Mouse (Mus musculus) liver, adult 2 months (tissue): ENCODE results near the gene Robo1. TPM values are rescaled to one million over a fixed set of nuclear protein-coding genes. Genes with fewer than 3 reads are reported as not detected.

ENCODE experiments used
- DNase-seq: peaks from one replicate; pipeline ENCODE4 v3.0.0-alpha.2; 2011; ENCODE audit warnings: low read depth, low spot score; ENCODE audit errors: extremely low read depth
- H3K27ac ChIP-seq: fragments of 200-500 bp; replicated peaks from 2 replicates; pipeline ENCODE4 v1.5.1; 2012; ENCODE audit warnings: low read depth, mild to moderate bottlenecking, control low read depth, inconsistent platforms, low read length; ENCODE audit not compliant: insufficient read depth
- H3K27me3 ChIP-seq: fragments of 200-500 bp; 2 replicates; pipeline ENCODE4 v1.6.1; 2012; ENCODE audit warnings: mild to moderate bottlenecking, moderate library complexity, low read length, inconsistent platforms; ENCODE audit not compliant: control insufficient read depth, insufficient read depth
- H3K36me3 ChIP-seq: fragments of 200-500 bp; 2 replicates; pipeline ENCODE4 v1.6.1; 2012; ENCODE audit warnings: low read length, inconsistent platforms; ENCODE audit not compliant: control insufficient read depth, insufficient read depth
- H3K4me1 ChIP-seq: fragments of 200-500 bp; 2 replicates; pipeline ENCODE4 v1.6.1; 2011; ENCODE audit warnings: low read length; ENCODE audit not compliant: control insufficient read depth, insufficient read depth
- H3K4me3 ChIP-seq: fragments of 200-500 bp; 2 replicates; pipeline ENCODE4 v1.5.1; 2011; ENCODE audit warnings: low read depth, mild to moderate bottlenecking, control low read depth, low read length, moderate library complexity; ENCODE audit not compliant: insufficient read depth
- H3K79me2 ChIP-seq: fragments of 200-500 bp; 2 replicates; pipeline ENCODE4 v1.6.1; 2012; ENCODE audit warnings: inconsistent platforms, mild to moderate bottlenecking, low read length, moderate library complexity; ENCODE audit not compliant: control insufficient read depth, insufficient read depth
- H3K9ac ChIP-seq: fragments of 200-500 bp; 2 replicates; pipeline ENCODE4 v1.6.1; 2012; ENCODE audit warnings: low read depth, mild to moderate bottlenecking, control low read depth, inconsistent platforms, low read length
- CTCF ChIP-seq: fragments of 200-500 bp; IDR thresholded peaks from 2 replicates; pipeline ENCODE4 v1.5.1; 2011; ENCODE audit warnings: low read depth, low read length, control low read depth
- POLR2A ChIP-seq: fragments of 200-500 bp; IDR thresholded peaks from 2 replicates; pipeline ENCODE4 v1.6.1; 2011; ENCODE audit warnings: low read length, control low read depth; ENCODE audit not compliant: insufficient read depth; ENCODE audit errors: extremely low read depth
- WGBS: fragments of 180-500 bp; shearing (Covaris S2); methylation state at CpG from one replicate; pipeline ENCODE4 v1.1.7; 2018; 5-methylcytosine and 5-hydroxymethylcytosine counted together
- polyA plus RNA-seq: library from polyadenylated mRNA; depleted of rRNA; stranded (reverse); fragments of >200 nt; gene quantifications from 2 replicates; pipeline ENCODE4 v1.2.3, GENCODE M21; 2012
- total RNA-seq: library from RNA; depleted of rRNA; stranded (reverse); fragments of >200 nt; gene quantifications from 2 replicates; pipeline ENCODE4 v1.2.3, GENCODE M21; 2014

Gene Robo1
- total and polyA plus RNA-seq, 2 experiments, result 4.5 to 6.4 TPM

DNA sequence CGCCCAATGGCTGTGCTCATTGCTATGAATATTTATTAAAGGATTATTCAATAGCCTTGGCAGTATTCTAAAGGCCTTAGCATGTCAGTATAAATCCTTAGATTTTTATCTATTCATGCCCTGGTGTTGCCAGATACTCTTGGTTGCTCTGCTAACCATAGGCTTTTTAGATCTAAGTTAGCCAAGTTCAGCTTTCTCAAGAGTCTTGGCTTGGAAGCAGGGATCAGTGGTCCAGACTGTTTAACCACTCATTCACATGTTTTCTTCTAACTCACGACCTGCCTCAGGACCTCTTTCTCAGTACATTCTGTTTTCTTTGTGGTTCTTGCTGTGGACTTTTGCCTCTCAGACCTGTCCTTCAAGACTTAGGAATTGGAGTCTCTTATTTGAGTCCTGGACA is 400.4 kb downstream of the Robo1 start:
- no peaks in the 10 kb centered on the region for H3K27me3 ChIP-seq
- no peak overlapping the region for H3K9ac ChIP-seq
- no peak overlapping the region for H3K27ac ChIP-seq
- no peaks in the 10 kb centered on the region for H3K36me3 ChIP-seq
- H3K4me3 ChIP-seq, result no peak overlapping the region
- DNase-seq, result no peak
- H3K79me2 ChIP-seq, result no peaks in the 10 kb centered on the region; the same call in 1 of the 2 replicates
- TF ChIP-seq POLR2A, result no peak
- TF ChIP-seq CTCF, result no peak
- 88% methylated on average over 2 of the region's 2 CpGs for WGBS
- H3K4me1 ChIP-seq, result no peaks in the 10 kb centered on the region

DNA sequence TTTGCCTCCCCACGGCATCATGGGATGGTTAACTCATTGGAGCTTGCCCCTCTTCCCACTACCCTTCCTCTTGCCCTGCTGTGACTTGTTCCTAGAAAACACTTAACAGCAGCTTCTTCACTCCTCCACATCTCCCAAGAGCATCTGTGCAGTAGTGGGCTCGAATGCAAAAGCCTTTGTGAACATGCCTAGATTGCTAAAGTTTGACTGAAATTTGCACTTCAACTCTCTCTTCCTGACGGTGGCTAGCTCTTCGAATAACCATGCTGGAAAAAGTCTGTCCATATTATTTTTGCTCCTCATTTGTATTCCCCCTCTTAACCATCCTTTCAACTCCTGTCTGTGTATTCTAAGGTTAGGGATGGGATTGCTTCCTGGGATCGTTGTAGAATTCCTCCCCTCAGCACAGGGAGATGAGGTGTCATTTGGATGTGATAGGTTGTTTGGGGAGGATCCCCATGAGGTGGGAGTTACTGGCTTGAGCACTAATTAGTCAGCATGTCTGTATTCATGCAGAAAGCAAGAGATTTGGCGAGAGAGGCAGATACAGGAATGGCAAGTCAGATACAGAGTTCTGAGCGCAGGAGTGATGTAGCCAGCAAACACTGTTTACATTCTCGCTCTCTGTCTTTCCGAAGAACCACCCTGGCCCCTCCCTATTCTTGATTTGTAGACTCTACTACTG is 409.2 kb downstream of the Robo1 start:
- H3K9ac ChIP-seq, result no peak overlapping the region
- H3K4me3 ChIP-seq, result no peak overlapping the region
- H3K27ac ChIP-seq, result no peak overlapping the region
- 78% methylated on average over 9 of the region's 9 CpGs for WGBS
- no peak for TF ChIP-seq POLR2A
- TF ChIP-seq CTCF, result no peak
- no peaks in the 10 kb centered on the region for H3K36me3 ChIP-seq
- H3K4me1 ChIP-seq, result peaks cover 2% of the 10 kb centered on the region; the same call in 1 of the 2 replicates
- H3K27me3 ChIP-seq, result no peaks in the 10 kb centered on the region
- H3K79me2 ChIP-seq, result peaks cover 2% of the 10 kb centered on the region; the same call in 1 of the 2 replicates
- DNase-seq, result no peak

DNA sequence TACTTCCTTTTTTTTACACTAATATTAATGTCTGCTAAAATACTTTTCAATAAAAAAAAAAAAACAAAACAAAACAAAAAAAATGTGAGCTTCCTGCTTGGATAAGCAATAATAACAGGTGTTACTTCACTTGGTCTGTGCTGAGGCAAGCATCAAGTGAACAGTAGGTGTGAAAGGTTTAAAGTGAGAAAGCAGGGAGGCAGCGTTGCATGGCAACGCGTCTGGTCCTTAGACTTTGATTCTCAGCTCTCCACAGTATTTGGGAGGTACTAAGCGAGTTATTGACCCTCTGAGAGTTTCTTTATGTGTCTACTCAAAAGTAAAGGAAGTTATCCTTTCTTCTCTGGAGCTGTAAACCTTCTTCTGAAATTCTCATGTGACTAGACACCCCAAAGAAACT is 411.0 kb downstream of the Robo1 start:
- Histone ChIP-seq H3K4me3 (no peak overlapping the region), H3K9ac (no peak overlapping the region), H3K27ac (no peak overlapping the region), H3K79me2 (peaks cover 2% of the 10 kb centered on the region; the same call in 1 of the 2 replicates), H3K36me3 (no peaks in the 10 kb centered on the region), H3K27me3 (no peaks in the 10 kb centered on the region), H3K4me1 (peaks cover 2% of the 10 kb centered on the region; the same call in 1 of the 2 replicates)
- TF ChIP-seq CTCF (no peak), POLR2A (no peak)
- WGBS, result 91% methylated on average over 4 of the region's 4 CpGs
- DNase-seq, result no peak

DNA sequence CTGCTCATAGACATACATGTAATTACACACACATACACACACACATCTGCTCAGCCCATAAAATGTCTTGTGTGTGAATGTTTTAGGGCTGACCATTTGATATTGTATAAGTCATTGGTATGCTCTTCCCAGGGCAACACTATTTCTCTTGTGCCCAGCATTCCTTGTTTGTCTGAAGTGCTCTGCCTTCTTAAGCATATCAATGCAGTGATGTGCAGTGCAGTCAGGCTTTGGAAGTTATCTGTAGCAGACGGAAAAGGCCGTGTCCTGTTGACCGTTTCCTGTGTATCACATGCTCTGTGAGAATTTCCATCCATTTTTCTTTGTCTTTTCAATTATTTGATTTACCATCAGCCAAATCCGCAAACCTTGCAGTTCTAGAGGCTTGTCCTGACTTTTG is 412.9 kb downstream of the Robo1 start:
- WGBS, result 78% methylated on average over 4 of the region's 4 CpGs
- Histone ChIP-seq H3K27ac (no peak overlapping the region), H3K9ac (no peak overlapping the region), H3K27me3 (no peaks in the 10 kb centered on the region), H3K4me1 (peaks cover 2% of the 10 kb centered on the region; the same call in 1 of the 2 replicates), H3K36me3 (no peaks in the 10 kb centered on the region), H3K4me3 (no peak overlapping the region), H3K79me2 (peaks cover 2% of the 10 kb centered on the region; the same call in 1 of the 2 replicates)
- no peak for DNase-seq
- TF ChIP-seq POLR2A (no peak), CTCF (no peak)

DNA sequence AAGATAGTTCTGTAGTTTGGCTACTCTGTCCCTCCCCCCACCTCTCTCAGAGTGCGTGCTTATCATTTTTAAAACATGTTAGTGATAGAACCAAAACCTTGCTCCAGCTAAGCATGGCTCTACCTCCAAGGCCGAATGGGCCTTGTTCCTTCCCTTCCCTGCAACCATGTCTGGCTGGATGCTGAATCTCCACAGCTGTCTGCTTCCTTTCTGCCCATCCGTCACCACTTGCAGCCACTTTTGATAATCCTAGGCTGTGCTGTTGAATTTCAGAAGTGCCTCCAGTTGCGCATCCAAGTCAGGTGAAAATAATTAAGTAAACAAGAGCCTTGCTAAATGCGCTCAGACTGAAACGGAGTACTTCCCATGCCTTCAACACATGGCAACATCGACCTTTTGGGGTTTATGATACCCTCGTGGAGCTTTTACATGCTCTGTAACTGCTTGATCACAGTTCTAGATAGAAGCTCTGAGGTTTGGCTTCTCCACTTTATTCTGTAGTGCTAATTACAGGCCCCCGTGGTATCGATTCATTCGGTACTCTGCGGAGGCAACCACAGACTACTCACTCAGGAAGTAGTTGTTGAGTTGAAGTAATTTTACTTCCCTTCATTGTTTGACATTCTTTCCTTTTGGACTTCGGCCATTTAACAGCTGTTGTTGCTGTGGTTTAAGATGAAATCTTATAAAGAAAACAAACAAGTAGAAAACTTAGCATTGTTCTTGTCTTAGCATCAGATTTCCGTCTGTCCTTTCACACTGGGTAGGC is 413.8 kb downstream of the Robo1 start:
- Histone ChIP-seq H3K27me3 (no peaks in the 10 kb centered on the region), H3K79me2 (peaks cover 2% of the 10 kb centered on the region; the same call in 1 of the 2 replicates), H3K27ac (peak overlapping the region; percentile 78), H3K4me3 (no peak overlapping the region), H3K4me1 (peaks cover 2% of the 10 kb centered on the region; the same call in 1 of the 2 replicates), H3K9ac (no peak overlapping the region), H3K36me3 (no peaks in the 10 kb centered on the region)
- DNase-seq, result no peak
- WGBS, result 73% methylated on average over 14 of the region's 14 CpGs
- TF ChIP-seq CTCF, result no peak
